Mouse (Mus musculus) liver, embryonic 14.5 days (tissue): ENCODE measurements around the gene Gm826. TPM values are rescaled to one million over a fixed set of nuclear protein-coding genes. Genes with fewer than 3 reads are reported as not detected.

Experiments
- ATAC-seq: fragments of 200-750 bp; cut with Nextera tagmentation; 2 replicates; pipeline ENCODE4 v1.8.0; 2017; ENCODE audit warnings: moderate number of reproducible peaks, mild to moderate bottlenecking, moderate library complexity; ENCODE audit not compliant: insufficient read depth
- DNase-seq, 3 experiments: peaks; one replicate each; pipeline ENCODE4 v3.0.0-alpha.2; 2012 to 2013; ENCODE audit warnings: low read depth in 3 of 3, low spot score in 3 of 3
- H3K27ac ChIP-seq: fragments of 300-500 bp; sonication (generic); 2 replicates; pipeline ENCODE4 v1.5.1; 2014; ENCODE audit warnings: moderate library complexity, mild to moderate bottlenecking, control low read depth, inconsistent platforms
- H3K27me3 ChIP-seq: fragments of 300-500 bp; sonication (generic); 2 replicates; pipeline ENCODE4 v1.6.1; 2014; ENCODE audit warnings: mild to moderate bottlenecking, low read length, moderate library complexity; ENCODE audit not compliant: control insufficient read depth, insufficient read depth
- H3K36me3 ChIP-seq: fragments of 300-500 bp; sonication (generic); replicated peaks from 2 replicates; pipeline ENCODE4 v1.6.1; 2014; ENCODE audit warnings: low read depth; ENCODE audit not compliant: control insufficient read depth, insufficient read depth
- H3K4me1 ChIP-seq, 2 experiments: fragments of 200-500 bp in 1 of 2; fragments of 300-500 bp in 1 of 2; sonication (generic) in 1 of 2; replicated peaks; 2 replicates each; pipeline ENCODE4 v1.6.1; 2012 to 2014; ENCODE audit warnings: antibody characterized with exemption in 1 of 2, inconsistent platforms in 1 of 2, low read length in 1 of 2; ENCODE audit not compliant: control insufficient read depth in 2 of 2, insufficient read depth in 2 of 2
- H3K4me2 ChIP-seq: fragments of 300-500 bp; sonication (generic); 2 replicates; pipeline ENCODE4 v1.6.1; 2014; ENCODE audit warnings: low read depth, mild to moderate bottlenecking, control low read depth, moderate library complexity
- H3K4me3 ChIP-seq, 2 experiments: fragments of 200-500 bp in 1 of 2; fragments of 300-500 bp in 1 of 2; sonication (generic) in 1 of 2; 2 replicates each; pipeline ENCODE4 v1.5.1; 2012 to 2014; ENCODE audit warnings: low read depth in 2 of 2, low read length in 2 of 2, mild to moderate bottlenecking in 2 of 2, control low read depth in 1 of 2, inconsistent platforms in 1 of 2, moderate library complexity in 1 of 2; ENCODE audit not compliant: insufficient read depth in 1 of 2
- H3K9ac ChIP-seq: fragments of 300-500 bp; sonication (generic); replicated peaks from 2 replicates; pipeline ENCODE4 v1.6.1; 2014; ENCODE audit warnings: mild to moderate bottlenecking, control low read depth, moderate library complexity
- H3K9me3 ChIP-seq: fragments of 300-500 bp; sonication (generic); 2 replicates; pipeline ENCODE4 v1.6.1; 2016; ENCODE audit warnings: low read length, mixed read lengths; ENCODE audit not compliant: control insufficient read depth
- CTCF ChIP-seq: IDR thresholded peaks from 2 replicates; pipeline ENCODE4 v1.5.1; 2016; ENCODE audit warnings: antibody characterized with exemption, low read depth, control low read depth
- EP300 ChIP-seq: IDR thresholded peaks from 2 replicates; pipeline ENCODE4 v1.6.1; 2016; ENCODE audit warnings: antibody characterized with exemption, low read depth
- WGBS: fragments of 180-500 bp; shearing (Covaris S2); extraction: QIAGEN DNeasy Blood & Tissue Kit; methylation state at CpG from one replicate; pipeline ENCODE4 v1.1.7; 2014; ENCODE audit not compliant: insufficient replicate concordance; 5-methylcytosine and 5-hydroxymethylcytosine counted together
- polyA plus RNA-seq, 2 experiments: library from polyadenylated mRNA; depleted of rRNA in 1 of 2; stranded (reverse) in 1 of 2; unstranded in 1 of 2; fragments of >200 nt; fragmentation: Nextera tagmentation in 1 of 2; extraction: Ambion mirVana in 1 of 2; gene quantifications; 2 replicates each; pipeline versions ENCODE4 v1.2.1 to v1.2.3; 2012 to 2014

Gm826 gene
- polyA plus RNA-seq (2012; rRNA removed) (5.3 and 5.5 TPM in 2 replicates), polyA plus RNA-seq (2014; fragmentation: Nextera tagmentation; extraction: Ambion mirVana) (7.0 and 8.0 TPM in 2 replicates)

DNA sequence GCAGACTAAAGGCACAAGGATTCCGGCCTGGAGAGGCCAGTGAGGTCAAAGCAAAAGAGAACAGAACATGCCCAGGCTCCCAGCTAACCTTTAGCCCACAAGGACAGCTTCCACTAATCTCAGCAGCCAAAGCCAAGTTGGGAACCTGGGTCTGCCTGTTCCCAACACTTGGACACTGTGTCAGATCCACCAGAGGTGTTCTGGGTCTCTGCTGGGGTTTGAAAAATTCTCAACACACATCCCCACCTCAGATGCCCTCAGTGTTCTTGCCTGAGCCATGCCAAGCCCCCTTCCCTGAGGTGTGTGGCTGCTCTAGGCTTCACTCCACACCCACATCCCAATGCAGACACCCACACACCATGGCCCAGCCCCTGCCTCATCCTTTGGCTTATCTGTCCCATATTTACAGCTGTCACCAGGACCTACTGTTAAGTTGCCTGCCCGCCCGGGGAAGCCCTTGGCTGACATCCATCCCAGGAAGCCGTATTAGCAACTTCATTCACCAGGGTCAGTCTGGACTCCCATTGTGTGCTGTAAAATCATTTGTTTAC is at the start of gene Gm826:
Gm826 (minus strand) TSS at position 52 of the 551 bp plus-strand sequence.
- TF ChIP-seq CTCF = no peak
- TF ChIP-seq EP300 = no peak
- Histone ChIP-seq H3K9ac (no peak within 1 kb of the TSS), H3K4me2 (no peak within 1 kb of the TSS), H3K27me3 (no peaks in the 10 kb centered on the region), H3K36me3 (no peaks in the 10 kb centered on the region), H3K4me1 (peaks cover 0 to 7% of the 10 kb centered on the region in 2 experiments; a peak in 1 of 4 replicates), H3K9me3 (no peaks in the 10 kb centered on the region), H3K27ac (no peak within 1 kb of the TSS), H3K4me3 (no peak within 1 kb of the TSS)
- WGBS = 51% methylated on average over 4 of the region's 4 CpGs
- ATAC-seq = no peak
- DNase-seq = no peak

- DNase-seq = no peak
- no peaks in the 10 kb centered on the region for H3K4me1 ChIP-seq
- WGBS = 31% methylated on average over 3 of the region's 3 CpGs
- H3K9me3 ChIP-seq = no peaks in the 10 kb centered on the region
- H3K36me3 ChIP-seq = no peaks in the 10 kb centered on the region
- no peak overlapping the region for H3K9ac ChIP-seq
- H3K4me3 ChIP-seq = no peak overlapping the region
- no peaks in the 10 kb centered on the region for H3K27me3 ChIP-seq
- H3K27ac ChIP-seq = no peak overlapping the region
- TF ChIP-seq EP300 (no peak), CTCF (no peak)
- no peak overlapping the region for H3K4me2 ChIP-seq
- ATAC-seq = no peak
Observed at GRCm38 (mm10) chr2:160383418-160383817, 49.5 kb upstream of the Gm826 start.

GRCm38 (mm10) chr2:160378271-160378670 is 44.3 kb upstream of the Gm826 start:
- H3K4me3 ChIP-seq = no peak overlapping the region
- H3K27me3 ChIP-seq = no peaks in the 10 kb centered on the region
- 37% methylated on average over 4 of the region's 4 CpGs for WGBS
- H3K9me3 ChIP-seq = no peaks in the 10 kb centered on the region
- H3K4me1 ChIP-seq = no peaks in the 10 kb centered on the region
- H3K36me3 ChIP-seq = no peaks in the 10 kb centered on the region
- peak; percentile 88 for TF ChIP-seq CTCF
- TF ChIP-seq EP300 = no peak
- DNase-seq (no peak), ATAC-seq (no peak)
- no peak overlapping the region for H3K27ac ChIP-seq
- no peak overlapping the region for H3K4me2 ChIP-seq
- H3K9ac ChIP-seq = no peak overlapping the region

DNA sequence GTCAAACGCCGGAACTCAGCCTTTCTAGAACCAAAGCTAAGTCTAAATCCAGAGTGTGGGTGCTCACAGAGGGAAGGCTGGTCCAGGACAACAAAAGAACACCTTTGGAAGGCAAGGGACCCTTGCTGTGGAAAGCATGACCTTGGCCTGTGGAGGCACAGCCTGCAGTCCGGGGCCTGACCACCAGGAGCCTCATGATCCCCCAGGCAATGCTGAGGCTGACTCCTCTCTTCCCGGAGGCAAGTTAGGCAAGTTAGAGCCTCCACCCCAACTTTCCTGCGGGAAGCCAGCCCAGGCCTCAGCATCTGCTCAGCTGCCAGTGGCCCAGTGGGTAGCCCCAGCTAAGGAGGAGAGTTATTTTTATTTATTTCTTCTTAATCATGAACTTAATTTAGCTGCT is 42.3 kb upstream of the Gm826 start:
- no peak overlapping the region for H3K4me2 ChIP-seq
- no peak overlapping the region for H3K4me3 ChIP-seq
- H3K9ac ChIP-seq = no peak overlapping the region
- DNase-seq = no peak
- H3K27ac ChIP-seq = no peak overlapping the region
- no peak for TF ChIP-seq EP300
- 0 out of 2 replicates have a peak, but pooled peaks have one; percentile 7 for TF ChIP-seq CTCF
- no peaks in the 10 kb centered on the region for H3K9me3 ChIP-seq
- no peak for ATAC-seq
- no peaks in the 10 kb centered on the region for H3K36me3 ChIP-seq
- WGBS = 30% methylated on average over 5 of the region's 5 CpGs
- H3K27me3 ChIP-seq = peaks cover 8% of the 10 kb centered on the region
- H3K4me1 ChIP-seq = no peaks in the 10 kb centered on the region

- no peaks in the 10 kb centered on the region for H3K36me3 ChIP-seq
- H3K27me3 ChIP-seq = peaks cover 72% of the 10 kb centered on the region
- no peak overlapping the region for H3K9ac ChIP-seq
- H3K4me2 ChIP-seq = no peak overlapping the region
- TF ChIP-seq CTCF (no peak), EP300 (no peak)
- H3K4me1 ChIP-seq = no peaks in the 10 kb centered on the region
- no peak overlapping the region for H3K4me3 ChIP-seq
- no peak for ATAC-seq
- WGBS = 5% methylated on average over 25 of the region's 25 CpGs
- no peaks in the 10 kb centered on the region for H3K9me3 ChIP-seq
- DNase-seq = no peak
- H3K27ac ChIP-seq = no peak overlapping the region
Observed at GRCm38 (mm10) chr2:160369653-160370420, 35.9 kb upstream of the Gm826 start.
